Comparison of ENCODE assay signal across 10 mouse cellular contexts in the genomic region with DNA sequence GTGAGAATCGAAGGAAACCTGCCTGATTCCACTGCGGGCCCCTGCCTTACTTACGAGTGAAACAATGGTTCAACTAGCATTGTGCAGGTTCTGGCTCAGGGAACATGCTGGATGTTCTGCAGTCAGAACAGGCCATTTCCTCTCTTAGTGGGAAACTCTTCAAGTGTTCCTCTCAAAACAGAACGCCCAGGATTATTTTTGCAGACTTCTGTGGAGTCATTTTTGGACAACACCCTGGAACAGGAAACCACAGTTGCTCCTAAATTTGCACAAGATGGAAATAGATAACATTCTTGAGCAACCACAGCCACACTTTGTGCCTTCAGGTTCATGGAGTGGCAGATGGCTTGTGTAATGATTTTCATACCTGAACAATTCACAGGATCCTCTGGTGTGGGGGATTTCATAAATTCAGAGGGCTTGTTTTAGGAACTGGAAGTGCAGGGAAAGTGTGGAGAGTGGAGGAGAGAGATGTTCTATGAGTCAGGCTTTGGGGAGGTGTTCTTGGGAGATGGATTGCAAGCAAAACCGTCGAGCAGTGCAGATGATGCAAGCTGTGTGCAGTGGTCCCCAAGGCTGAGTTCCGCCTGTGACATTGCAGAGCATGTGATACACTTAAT.
A peak's percentile ranks its signal among the peaks of the same experiment; 100 is the strongest.
DNase-seq lines count a peak whose midpoint lies in the region; TF ChIP-seq lines count a peak whose summit lies in the region.
"Had no signal": no experiment of that assay in that cellular context is flagged by ENCODE, and none has a peak within 500 bp of the region (broad histone marks: within the 10 kb centered on the region; RNA-seq: fewer than 3 reads in every experiment).

No protein-coding gene starts in this region.

- DNase-seq in left cerebral cortex, adult 18-20 months (ENCODE audit: low spot score in 2 of 2) = peak; percentile 32 to 56
- no peak for DNase-seq in left cerebral cortex, postnatal 10 days (ENCODE audit: extremely low spot score in 1 of 2, low spot score in 2 of 2)
- peak; percentile 56 for DNase-seq in adrenal gland, postnatal 14 days
- peak; percentile 39 to 45 for DNase-seq in heart, postnatal 10 days
- DNase-seq in lung, adult 2 months = peak; percentile 17
- no peak for DNase-seq in cerebellum, adult 11 months
- DNase-seq in thymus, postnatal 36 days = no peak
- no peak for DNase-seq in cerebellum, postnatal 10 days

- TF ChIP-seq POLR2A in lung, adult 2 months (IDR thresholded peaks at IDR 0.05; ENCODE audit: borderline replicate concordance, extremely low read depth, low read depth, low read length) = no peak

- no peak for TF ChIP-seq CTCF in lung, adult 2 months (IDR thresholded peaks at IDR 0.05; ENCODE audit: insufficient read depth, low read length)

- 29% methylated on average over 7 of the region's 7 CpGs for WGBS in lung, adult 2 months

- no peak overlapping the region for H3K4me3 ChIP-seq in lung, adult 2 months (replicated peaks; ENCODE audit: extremely low read depth, low read depth, low read length)
- H3K4me3 ChIP-seq: embryonic facial prominence, embryonic 15.5 days; liver, embryonic 15.5 days had no signal

- peaks cover 15% of the 10 kb centered on the region for H3K4me1 ChIP-seq in lung, adult 2 months (ENCODE audit: control insufficient read depth, insufficient read depth, low read length)
- H3K4me1 ChIP-seq: liver, embryonic 15.5 days had no signal

- intact Hi-C loops in left cerebral cortex, postnatal 10 days (cut with DNase I) = no loop called here
- intact Hi-C loops in heart, postnatal 10 days (cut with DNase I) = loop anchor here (2.0 kb wide), 1 partner anchor 256 kb away; no protein-coding TSS in a partner anchor

Comparison
In these comparisons a context has a peak if more than half of its experiments do, and no peak if none do; other contexts are left out.
1. DNase-seq: peak in left cerebral cortex, adult 18-20 months (2 of 2), adrenal gland, postnatal 14 days (single experiment), heart, postnatal 10 days (2 of 2) and lung, adult 2 months (single experiment); none in left cerebral cortex, postnatal 10 days (0 of 2), cerebellum, adult 11 months (single experiment), thymus, postnatal 36 days (0 of 2) and cerebellum, postnatal 10 days (0 of 2).